Mouse (Mus musculus) E14TG2a.4 (cell line): Measurements from ENCODE around the gene Shtn1.

Experiments used
- CTCF ChIP-seq: conservative IDR thresholded peaks from 2 replicates; pipeline ENCODE4 v1.5.1; 2014; ENCODE audit warnings: low read length
- NANOG ChIP-seq: IDR thresholded peaks from 2 replicates; pipeline ENCODE4 v1.6.1; 2014; ENCODE audit warnings: borderline replicate concordance, low read length, mixed read lengths
- POU5F1 ChIP-seq: IDR thresholded peaks from 2 replicates; pipeline ENCODE4 v1.6.1; 2014; ENCODE audit warnings: low read length, borderline replicate concordance

GRCm38 (mm10) chr19:59098315-59098714, 22.4 kb upstream of the Shtn1 start:
- TF ChIP-seq CTCF = no peak
- no peak for TF ChIP-seq POU5F1
- no peak for TF ChIP-seq NANOG
